Comparison of ENCODE assay signal across 26 mouse cellular contexts in the genomic region with DNA sequence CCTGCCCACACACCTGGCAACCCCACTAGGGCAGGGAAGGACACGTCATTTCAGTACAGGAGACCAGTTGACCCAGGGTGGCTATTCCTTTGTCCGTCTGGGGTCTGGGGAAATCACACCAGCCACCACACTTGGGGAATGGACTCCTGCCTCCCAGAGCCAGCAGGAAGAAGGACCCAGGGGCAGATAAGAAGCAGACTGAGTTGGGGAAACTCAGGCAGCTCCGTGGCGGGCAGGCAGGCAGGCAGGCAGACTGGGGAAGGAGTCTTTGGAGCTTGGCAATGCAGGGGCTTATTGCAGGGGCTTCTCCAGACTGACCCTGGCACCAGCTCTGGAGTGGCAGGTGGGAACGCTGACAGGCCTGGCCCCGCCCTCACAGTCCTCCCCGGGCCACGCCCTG. TPM values are rescaled to one million over a fixed set of nuclear protein-coding genes. Genes with fewer than 3 reads are reported as not detected.
DNase-seq lines count a peak whose midpoint lies in the region; ATAC-seq and TF ChIP-seq lines count a peak whose summit lies in the region.
"Had no signal": no experiment of that assay in that cellular context is flagged by ENCODE, and none has a peak within 500 bp of the region (broad histone marks: within the 10 kb centered on the region; RNA-seq: fewer than 3 reads in every experiment).

No protein-coding gene starts in this region.

- peaks cover 40% of the 10 kb centered on the region for H3K4me1 ChIP-seq in heart, embryonic 13.5 days
- peaks cover 72% of the 10 kb centered on the region for H3K4me1 ChIP-seq in liver, embryonic 13.5 days (replicated peaks)

- H3K4me3 ChIP-seq in heart, embryonic 13.5 days, result no peak overlapping the region
- H3K4me3 ChIP-seq in liver, embryonic 13.5 days (replicated peaks), result peak overlapping the region; percentile 58
- H3K4me3 ChIP-seq in gastrocnemius, adult 2 months, result no peak overlapping the region
- H3K4me3 ChIP-seq: embryonic facial prominence, embryonic 12.5 days; heart, adult 2 months; hindbrain, embryonic 12.5 days; limb, embryonic 13.5 days; lung, embryonic 15.5 days; midbrain, embryonic 12.5 days; neural tube, embryonic 12.5 days; stomach, embryonic 15.5 days had no signal

- no peak overlapping the region for H3K9ac ChIP-seq in heart, embryonic 13.5 days
- peak overlapping the region; percentile 76 for H3K9ac ChIP-seq in liver, embryonic 13.5 days
- H3K9ac ChIP-seq: embryonic facial prominence, embryonic 12.5 days; hindbrain, embryonic 12.5 days; limb, embryonic 13.5 days; lung, embryonic 15.5 days; midbrain, embryonic 12.5 days; neural tube, embryonic 12.5 days; stomach, embryonic 15.5 days had no signal

- no peaks in the 10 kb centered on the region for H3K27me3 ChIP-seq in heart, embryonic 13.5 days (replicated peaks)
- H3K27me3 ChIP-seq in liver, embryonic 13.5 days, result no peaks in the 10 kb centered on the region
- H3K27me3 ChIP-seq: embryonic facial prominence, embryonic 12.5 days; hindbrain, embryonic 12.5 days; limb, embryonic 13.5 days; lung, embryonic 15.5 days; midbrain, embryonic 12.5 days; neural tube, embryonic 12.5 days; stomach, embryonic 15.5 days had no signal

- intact Hi-C loops in heart, postnatal 10 days (cut with DNase I), result no loop called here
- intact Hi-C loops in gastrocnemius, adult 2 months (cut with DNase I), result no loop called here

- no peak for TF ChIP-seq CTCF in gastrocnemius, adult 2 months (IDR thresholded peaks at IDR 0.05)

- H3K27ac ChIP-seq in heart, embryonic 13.5 days (replicated peaks), result no peak overlapping the region
- peak overlapping the region; percentile 97 for H3K27ac ChIP-seq in liver, embryonic 13.5 days
- no peak overlapping the region for H3K27ac ChIP-seq in gastrocnemius, adult 2 months
- H3K27ac ChIP-seq: embryonic facial prominence, embryonic 12.5 days; heart, adult 2 months; hindbrain, embryonic 12.5 days; limb, embryonic 13.5 days; lung, embryonic 15.5 days; midbrain, embryonic 12.5 days; neural tube, embryonic 12.5 days; stomach, embryonic 15.5 days had no signal

- H3K4me2 ChIP-seq in heart, embryonic 13.5 days, result 0 out of 2 replicates have a peak overlapping the region, but pooled peaks have one; percentile 34
- peak overlapping the region; percentile 74 for H3K4me2 ChIP-seq in liver, embryonic 13.5 days
- H3K4me2 ChIP-seq: embryonic facial prominence, embryonic 12.5 days; hindbrain, embryonic 12.5 days; limb, embryonic 13.5 days; lung, embryonic 15.5 days; midbrain, embryonic 12.5 days; neural tube, embryonic 12.5 days; stomach, embryonic 15.5 days had no signal

- H3K36me3 ChIP-seq in heart, embryonic 13.5 days, result peaks cover 61% of the 10 kb centered on the region
- peaks cover 63% of the 10 kb centered on the region for H3K36me3 ChIP-seq in liver, embryonic 13.5 days

- H3K9me3 ChIP-seq in heart, embryonic 13.5 days, result no peaks in the 10 kb centered on the region
- no peaks in the 10 kb centered on the region for H3K9me3 ChIP-seq in liver, embryonic 13.5 days (replicated peaks)
- H3K9me3 ChIP-seq: embryonic facial prominence, embryonic 12.5 days; hindbrain, embryonic 12.5 days; limb, embryonic 13.5 days; lung, embryonic 15.5 days; midbrain, embryonic 12.5 days; neural tube, embryonic 12.5 days; stomach, embryonic 15.5 days had no signal

- no peak for DNase-seq in heart, postnatal 10 days
- peak; percentile 43 for DNase-seq in liver, embryonic 13.5 days
- no peak for DNase-seq in ovary, postnatal 36 days (ENCODE audit: low spot score)
- no peak for DNase-seq in adrenal gland, postnatal 10 days
- DNase-seq in gastrocnemius, adult 2 months, result no peak
- DNase-seq: B cell, adult 2 months; cerebellum, adult 9-10 months; gastrocnemius, postnatal 14 days; heart, adult 2 months; kidney, adult 8-10 months; kidney, postnatal 25 days; layer of hippocampus, adult 9-11 months; lung, postnatal 4 days; thymus, adult 18-20 months; thymus, postnatal 4 days had no signal

- no peak for ATAC-seq in heart, embryonic 13.5 days (ENCODE audit: extremely low read depth, insufficient number of reproducible peaks, low FRiP score, low TSS enrichment)
- ATAC-seq in erythroblast, adult 5-6 weeks (replicated peaks; ENCODE audit: low FRiP score, poor library complexity, severe bottlenecking), result peak; percentile 43
- no peak for ATAC-seq in liver, embryonic 13.5 days (ENCODE audit: low read depth)

- 71% methylated on average over 7 of the region's 8 CpGs for WGBS in heart, embryonic 13.5 days
- WGBS in liver, embryonic 13.5 days (ENCODE audit: insufficient replicate concordance), result 33% methylated on average over 8 of the region's 8 CpGs

RNA-seq across cellular contexts. Expression of a gene that starts 12.4 kb away (rescaled TPM):
- polyA plus RNA-seq in heart, embryonic 13.5 days (2015; fragmentation: Nextera tagmentation; extraction: Ambion mirVana), result 53.2 and 54.8 TPM in 2 replicates
- 10 to 100 TPM; 61.2 to 62.2 TPM for total RNA-seq in heart, postnatal 10 days (2021)
- 31.3 and 33.0 TPM in 2 replicates for total RNA-seq in erythroblast, adult 5-6 weeks (2015; ENCODE audit: low replicate concordance)
- total RNA-seq in erythroblast, adult 5-6 weeks (2017; ENCODE audit: low replicate concordance), result 9.9 and 30.5 TPM in 2 replicates
- polyA plus RNA-seq in liver, embryonic 13.5 days (2015; fragmentation: Nextera tagmentation; extraction: Ambion mirVana), result 23.8 and 24.5 TPM in 2 replicates
- 100 to 1,000 TPM; 100 to 114 TPM for total RNA-seq in adrenal gland, postnatal 10 days (2021)
- total RNA-seq in gastrocnemius, adult 2 months (2021), result 10 to 100 TPM; 23.3 to 34.1 TPM

RNA-seq across cellular contexts. Expression of a gene that starts 20.0 kb away (rescaled TPM):
- polyA plus RNA-seq in heart, embryonic 13.5 days (2015; fragmentation: Nextera tagmentation; extraction: Ambion mirVana), result 0.45 TPM in 1 of 2 replicates, not detected in the other
- total RNA-seq in heart, postnatal 10 days (2021), result not detected
- total RNA-seq in erythroblast, adult 5-6 weeks (2015; ENCODE audit: low replicate concordance), result not detected in 2 replicates
- not detected in 2 replicates for total RNA-seq in erythroblast, adult 5-6 weeks (2017; ENCODE audit: low replicate concordance)
- polyA plus RNA-seq in liver, embryonic 13.5 days (2015; fragmentation: Nextera tagmentation; extraction: Ambion mirVana), result 7.8 and 10.5 TPM in 2 replicates
- total RNA-seq in adrenal gland, postnatal 10 days (2021), result 1 to 10 TPM in 1 of 2 experiments, under 1 TPM in 1; 0.85 to 2.1 TPM
- total RNA-seq in gastrocnemius, adult 2 months (2021), result not detected
- total RNA-seq: common myeloid progenitor, adult 5-6 weeks; gastrocnemius, postnatal 14 days; heart, adult 2 months had no signal
- polyA plus RNA-seq: heart, postnatal 0 days; hindbrain, embryonic 12.5 days had no signal

RNA-seq across cellular contexts. Expression of a gene that starts 59.7 kb away (rescaled TPM):
- polyA plus RNA-seq in heart, embryonic 13.5 days (2015; fragmentation: Nextera tagmentation; extraction: Ambion mirVana), result 42.6 and 45.5 TPM in 2 replicates
- 10 to 100 TPM; 30.9 to 33.1 TPM for total RNA-seq in heart, postnatal 10 days (2021)
- total RNA-seq in erythroblast, adult 5-6 weeks (2015; ENCODE audit: low replicate concordance), result 14.6 and 35.7 TPM in 2 replicates
- total RNA-seq in erythroblast, adult 5-6 weeks (2017; ENCODE audit: low replicate concordance), result 15.3 and 18.4 TPM in 2 replicates
- 30.5 and 33.9 TPM in 2 replicates for polyA plus RNA-seq in liver, embryonic 13.5 days (2015; fragmentation: Nextera tagmentation; extraction: Ambion mirVana)
- total RNA-seq in adrenal gland, postnatal 10 days (2021), result 10 to 100 TPM; 63.5 to 64.7 TPM
- 10 to 100 TPM; 11.1 to 16.8 TPM for total RNA-seq in gastrocnemius, adult 2 months (2021)
